Mouse (Mus musculus) kidney, embryonic 14.5 days (tissue): Measurements from ENCODE around the gene Stk19. TPM values are rescaled to one million over a fixed set of nuclear protein-coding genes. Genes with fewer than 3 reads are reported as not detected.
A peak's percentile ranks its signal among the peaks of the same experiment; 100 is the strongest.

Experiments
- ATAC-seq: fragments of 200-750 bp; cut with Nextera tagmentation; 2 replicates; pipeline ENCODE4 v1.8.0; 2017; ENCODE audit warnings: moderate number of reproducible peaks, mild to moderate bottlenecking, moderate TSS enrichment, moderate library complexity; ENCODE audit not compliant: low FRiP score, low TSS enrichment
- H3K27ac ChIP-seq: fragments of 300-500 bp; sonication (generic); 2 replicates; pipeline ENCODE4 v1.5.1; 2014; ENCODE audit warnings: low read depth, mild to moderate bottlenecking, low read length, moderate library complexity, mixed read lengths
- H3K27me3 ChIP-seq: fragments of 300-500 bp; sonication (generic); 2 replicates; pipeline ENCODE4 v1.6.1; 2014; ENCODE audit warnings: mild to moderate bottlenecking, low read length; ENCODE audit not compliant: control insufficient read depth, insufficient read depth
- H3K36me3 ChIP-seq: fragments of 300-500 bp; sonication (generic); 2 replicates; pipeline ENCODE4 v1.6.1; 2014; ENCODE audit warnings: low read length, mixed read lengths; ENCODE audit not compliant: control insufficient read depth, insufficient read depth
- H3K4me1 ChIP-seq: fragments of 300-500 bp; sonication (generic); 2 replicates; pipeline ENCODE4 v1.6.1; 2014; ENCODE audit warnings: low read length, mixed read lengths; ENCODE audit not compliant: control insufficient read depth, insufficient read depth
- H3K4me2 ChIP-seq: fragments of 300-500 bp; sonication (generic); replicated peaks from 2 replicates; pipeline ENCODE4 v1.6.1; 2014; ENCODE audit warnings: low read depth, mild to moderate bottlenecking, low read length
- H3K4me3 ChIP-seq: fragments of 300-500 bp; sonication (generic); 2 replicates; pipeline ENCODE4 v1.5.1; 2014; ENCODE audit warnings: mild to moderate bottlenecking, low read length
- H3K9ac ChIP-seq: fragments of 300-500 bp; sonication (generic); 2 replicates; pipeline ENCODE4 v1.6.1; 2014; ENCODE audit warnings: low read depth, mild to moderate bottlenecking, low read length, moderate library complexity
- H3K9me3 ChIP-seq: fragments of 300-500 bp; sonication (generic); 2 replicates; pipeline ENCODE4 v1.6.1; 2016; ENCODE audit warnings: low read length; ENCODE audit not compliant: control insufficient read depth
- WGBS: fragments of 180-500 bp; shearing (Covaris S2); extraction: QIAGEN DNeasy Blood & Tissue Kit; methylation state at CpG from one replicate; pipeline ENCODE4 v1.1.7; 2014; 5-methylcytosine and 5-hydroxymethylcytosine counted together
- polyA plus RNA-seq: library from polyadenylated mRNA; unstranded; fragments of >200 nt; fragmentation: Nextera tagmentation; extraction: Ambion mirVana; gene quantifications from 2 replicates; pipeline ENCODE4 v1.2.1, GENCODE M21; 2014

The Stk19 gene
- 25.2 and 28.7 TPM in 2 replicates for polyA plus RNA-seq

DNA sequence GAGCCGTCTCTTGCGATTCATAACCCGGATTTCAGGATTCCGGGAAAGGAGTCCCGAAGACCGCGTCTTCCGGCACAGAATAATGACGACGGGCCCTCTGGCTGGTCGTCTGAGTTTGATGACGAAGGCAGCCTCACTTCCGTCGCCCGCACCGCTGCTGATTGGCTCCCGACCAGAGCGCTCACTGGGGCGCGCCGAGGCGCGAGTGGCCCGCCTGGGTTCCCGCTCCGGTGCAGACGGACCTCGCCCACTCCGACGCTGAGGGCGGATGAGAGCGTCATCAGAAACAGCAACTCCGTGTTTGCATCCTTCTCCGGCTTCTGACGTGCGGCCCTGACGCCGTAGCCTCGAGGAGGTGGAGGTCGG, at the start of gene Stk19, which contains the start of gene Dxo:
TSS of gene Stk19 (minus strand) at position 90 of the 366 bp plus-strand sequence.
TSS of gene Dxo (plus strand) at position 164 of the 366 bp plus-strand sequence.
- H3K4me1 ChIP-seq, result peaks cover 16% of the 10 kb centered on the region
- peak within 1 kb of the TSS; percentile 61 for H3K9ac ChIP-seq
- ATAC-seq, result peak; percentile 94
- peak within 1 kb of the TSS; percentile 96 for H3K4me2 ChIP-seq
- peak within 1 kb of the TSS; percentile 88 for H3K4me3 ChIP-seq
- peak within 1 kb of the TSS; percentile 20; the same call in 1 of the 2 replicates for H3K27ac ChIP-seq
- H3K9me3 ChIP-seq, result no peaks in the 10 kb centered on the region
- H3K36me3 ChIP-seq, result peaks cover 32% of the 10 kb centered on the region
- WGBS, result under 1% methylated on average over 40 of the region's 40 CpGs
- no peaks in the 10 kb centered on the region for H3K27me3 ChIP-seq

DNA sequence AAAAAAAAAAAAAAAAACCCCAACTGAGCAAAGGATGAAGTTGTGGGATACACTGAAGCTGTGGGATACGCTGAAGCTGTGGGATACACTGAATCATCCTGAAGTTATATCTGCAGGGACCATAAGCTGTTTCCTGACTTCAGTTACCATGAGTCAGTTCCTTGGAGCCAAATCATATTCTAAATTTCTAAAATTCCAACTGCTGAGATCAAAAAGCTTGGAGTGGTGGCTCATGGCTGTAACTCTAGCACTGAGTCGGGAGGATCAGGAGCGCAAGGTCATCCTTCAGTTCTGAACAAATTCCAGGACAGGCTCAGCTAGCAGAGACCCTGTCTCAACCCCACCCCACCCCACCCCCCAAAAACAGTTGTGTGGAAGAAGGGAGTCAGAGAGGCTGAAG, 48.9 kb upstream of the Stk19 start:
- Histone ChIP-seq H3K9me3 (no peaks in the 10 kb centered on the region), H3K4me3 (no peak overlapping the region)
- WGBS, result 81% methylated on average over 3 of the region's 3 CpGs

GRCm38 (mm10) chr17:34884704-34885103, 48.0 kb upstream of the Stk19 start:
- Histone ChIP-seq H3K9ac (no peak overlapping the region), H3K9me3 (no peaks in the 10 kb centered on the region), H3K27ac (no peak overlapping the region), H3K4me3 (no peak overlapping the region), H3K4me2 (no peak overlapping the region), H3K27me3 (peaks cover 3% of the 10 kb centered on the region; the same call in 1 of the 2 replicates), H3K36me3 (no peaks in the 10 kb centered on the region), H3K4me1 (no peaks in the 10 kb centered on the region)
- 85% methylated on average over 6 of the region's 6 CpGs for WGBS
- no peak for ATAC-seq

More for the DNA sequence above, 48.9 kb upstream of the Stk19 start:
- Histone ChIP-seq H3K4me1 (no peaks in the 10 kb centered on the region), H3K9ac (no peak overlapping the region), H3K27ac (no peak overlapping the region), H3K27me3 (peaks cover 3% of the 10 kb centered on the region; the same call in 1 of the 2 replicates), H3K4me2 (no peak overlapping the region), H3K36me3 (no peaks in the 10 kb centered on the region)
- ATAC-seq, result no peak

DNA sequence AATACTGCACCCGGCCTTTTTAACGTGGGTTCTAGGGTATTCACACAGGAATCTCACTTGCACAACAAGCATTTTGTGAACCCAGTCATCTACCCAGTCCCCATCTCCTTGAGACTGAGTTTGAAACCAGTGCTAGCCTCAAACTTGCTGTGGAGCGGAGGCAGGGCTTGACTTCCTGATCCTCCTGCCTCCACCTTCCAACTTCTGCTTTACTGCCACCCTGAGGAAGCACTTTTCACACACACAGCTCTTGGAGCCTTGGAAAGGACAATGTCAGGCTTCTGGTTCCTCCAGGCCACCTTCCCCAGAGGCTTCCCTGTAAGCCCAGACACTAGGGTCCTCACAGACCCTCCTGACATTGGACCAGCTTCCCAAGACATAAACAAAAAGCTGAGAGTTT, 46.6 kb upstream of the Stk19 start:
- H3K4me1 ChIP-seq, result no peaks in the 10 kb centered on the region
- ATAC-seq, result no peak
- 70% methylated on average over 3 of the region's 3 CpGs for WGBS

DNA sequence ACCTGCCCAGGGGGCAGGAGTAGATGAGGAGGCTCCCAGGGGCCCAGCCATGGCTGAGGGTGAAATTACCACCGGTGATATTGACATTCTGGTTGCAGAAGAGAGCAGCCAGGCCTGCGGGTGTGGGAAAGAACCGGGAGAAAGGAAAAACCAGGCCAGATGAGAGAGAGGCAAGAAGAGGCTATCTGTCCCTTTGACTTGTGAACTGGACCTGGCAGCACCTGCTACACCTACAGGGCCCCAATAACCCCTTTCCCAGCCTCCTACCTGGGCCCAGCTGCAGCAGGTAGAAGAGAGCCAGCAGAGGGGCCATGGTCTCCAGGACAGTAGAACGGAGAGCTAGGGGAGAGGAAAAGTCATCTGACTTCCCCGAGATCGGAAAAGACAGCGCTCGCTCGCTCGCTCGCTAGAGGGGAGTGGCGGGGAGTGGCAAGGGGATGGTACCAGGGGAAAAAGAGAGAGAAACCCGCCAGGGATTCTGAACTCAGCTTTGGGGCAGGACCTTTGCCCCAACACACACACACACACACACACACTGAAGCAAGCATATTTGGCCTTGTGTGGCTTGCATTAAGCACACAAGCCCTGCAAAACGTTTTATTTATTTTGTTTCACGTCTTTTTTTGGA, 45.1 kb upstream of the Stk19 start, which contains the start of gene Gm20547:
TSS of gene Gm20547 (minus strand) at position 360 of the 628 bp plus-strand sequence.
- Histone ChIP-seq H3K4me3 (no peak within 1 kb of the TSS; the same call in 1 of the 2 replicates), H3K9me3 (no peaks in the 10 kb centered on the region), H3K4me1 (no peaks in the 10 kb centered on the region), H3K27me3 (peaks cover 3% of the 10 kb centered on the region; the same call in 1 of the 2 replicates), H3K9ac (no peak within 1 kb of the TSS), H3K4me2 (peak within 1 kb of the TSS; percentile 17; the same call in 1 of the 2 replicates), H3K27ac (no peak within 1 kb of the TSS), H3K36me3 (no peaks in the 10 kb centered on the region)
- no peak for ATAC-seq
- 13% methylated on average over 15 of the region's 15 CpGs for WGBS

More for the DNA sequence above, 46.6 kb upstream of the Stk19 start:
- H3K9me3 ChIP-seq, result no peaks in the 10 kb centered on the region
- no peak overlapping the region for H3K9ac ChIP-seq
- H3K36me3 ChIP-seq, result no peaks in the 10 kb centered on the region
- no peak overlapping the region for H3K4me3 ChIP-seq
- H3K27ac ChIP-seq, result no peak overlapping the region
- H3K27me3 ChIP-seq, result peaks cover 3% of the 10 kb centered on the region; the same call in 1 of the 2 replicates
- no peak overlapping the region for H3K4me2 ChIP-seq

DNA sequence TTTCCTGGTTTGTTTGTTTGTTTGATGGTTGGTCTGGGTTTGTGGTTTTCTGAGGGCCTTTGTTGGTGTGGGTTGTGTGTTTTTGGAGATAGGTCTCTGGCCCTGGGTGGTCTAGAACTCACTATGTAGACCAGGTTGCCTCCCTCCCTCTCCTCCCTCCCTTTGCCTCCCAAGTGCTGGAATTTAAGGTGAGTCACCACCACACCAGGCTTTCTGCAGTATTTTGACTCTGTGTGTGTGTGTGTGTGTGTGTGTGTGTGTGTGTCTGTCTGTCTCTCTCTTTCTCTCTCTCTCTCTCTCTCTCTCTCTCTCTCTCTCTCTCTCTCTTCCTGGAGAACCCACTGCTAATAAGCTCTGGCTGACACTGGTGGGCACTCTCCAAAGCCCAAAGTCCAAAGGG, 44.4 kb upstream of the Stk19 start:
- Histone ChIP-seq H3K27ac (no peak overlapping the region), H3K9me3 (no peaks in the 10 kb centered on the region), H3K4me1 (no peaks in the 10 kb centered on the region), H3K4me3 (no peak overlapping the region), H3K27me3 (peaks cover 3% of the 10 kb centered on the region; the same call in 1 of the 2 replicates), H3K36me3 (no peaks in the 10 kb centered on the region), H3K4me2 (no peak overlapping the region), H3K9ac (no peak overlapping the region)
- ATAC-seq, result no peak

GRCm38 (mm10) chr17:34879336-34879879, 42.7 kb upstream of the Stk19 start, which contains the start of gene Zbtb12:
Gene Zbtb12 (plus strand): TSS chr17:34879483.
- no peaks in the 10 kb centered on the region for H3K4me1 ChIP-seq
- no peak within 1 kb of the TSS for H3K4me3 ChIP-seq
- 61% methylated on average over 11 of the region's 11 CpGs for WGBS

DNA sequence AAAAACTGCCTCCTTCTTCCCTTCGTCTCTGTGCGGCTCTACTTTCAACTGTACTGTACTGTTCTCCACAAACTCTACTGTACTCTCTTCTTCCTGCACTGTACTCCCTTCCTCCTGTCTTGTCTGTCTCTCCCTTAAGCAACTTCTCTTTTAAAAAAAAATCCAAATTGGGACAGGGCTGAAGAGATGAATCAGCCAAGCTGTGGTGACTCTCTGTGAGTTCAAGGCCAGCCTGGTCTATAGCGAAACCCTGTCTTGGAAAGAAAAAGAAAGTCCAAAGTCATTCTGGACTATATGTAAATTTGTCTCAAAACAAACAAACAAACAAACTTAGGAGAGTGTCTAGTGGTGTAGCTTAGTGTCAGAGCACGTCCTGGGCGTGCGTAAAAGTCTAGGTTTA, 37.6 kb upstream of the Stk19 start:
- no peak overlapping the region for H3K27ac ChIP-seq
- H3K4me2 ChIP-seq, result no peak overlapping the region
- no peaks in the 10 kb centered on the region for H3K36me3 ChIP-seq
- no peaks in the 10 kb centered on the region for H3K27me3 ChIP-seq
- WGBS, result 88% methylated on average over 6 of the region's 6 CpGs
- H3K4me1 ChIP-seq, result no peaks in the 10 kb centered on the region
- no peaks in the 10 kb centered on the region for H3K9me3 ChIP-seq
- no peak overlapping the region for H3K4me3 ChIP-seq
- no peak for ATAC-seq
- no peak overlapping the region for H3K9ac ChIP-seq

More at GRCm38 (mm10) chr17:34879336-34879879, 42.7 kb upstream of the Stk19 start, which contains the start of gene Zbtb12:
- H3K27me3 ChIP-seq, result peaks cover 3% of the 10 kb centered on the region; the same call in 1 of the 2 replicates
- H3K9me3 ChIP-seq, result no peaks in the 10 kb centered on the region
- ATAC-seq, result no peak
- no peak within 1 kb of the TSS for H3K27ac ChIP-seq
- no peak within 1 kb of the TSS for H3K4me2 ChIP-seq
- H3K9ac ChIP-seq, result 0 out of 2 replicates have a peak within 1 kb of the TSS, but pooled peaks have one; percentile 7
- no peaks in the 10 kb centered on the region for H3K36me3 ChIP-seq

GRCm38 (mm10) chr17:34865981-34866380, 29.2 kb upstream of the Stk19 start:
- H3K9me3 ChIP-seq, result no peaks in the 10 kb centered on the region
- no peaks in the 10 kb centered on the region for H3K36me3 ChIP-seq
- H3K27me3 ChIP-seq, result no peaks in the 10 kb centered on the region
- H3K9ac ChIP-seq, result no peak overlapping the region
- H3K4me3 ChIP-seq, result no peak overlapping the region
- H3K4me2 ChIP-seq, result no peak overlapping the region
- 53% methylated on average over 7 of the region's 7 CpGs for WGBS
- no peak overlapping the region for H3K27ac ChIP-seq
- H3K4me1 ChIP-seq, result no peaks in the 10 kb centered on the region
- ATAC-seq, result no peak
